ENCODE assay signal across 29 mouse cellular contexts in genomic region chr14:19774036-19774628, GRCm38 (mm10). TPM values are rescaled to one million over a fixed set of nuclear protein-coding genes. Genes with fewer than 3 reads are reported as not detected.
A peak's percentile ranks its signal among the peaks of the same experiment; 100 is the strongest.
DNase-seq lines count a peak whose midpoint lies in the region; ATAC-seq lines count a peak whose summit lies in the region.
"Had no signal": no experiment of that assay in that cellular context is flagged by ENCODE, and none has a peak within 500 bp of the region (broad histone marks: within the 10 kb centered on the region; RNA-seq: fewer than 3 reads in every experiment).

No protein-coding gene starts in this region.

- H3K27me3 ChIP-seq in heart, embryonic 11.5 days (ENCODE audit: control insufficient read depth, insufficient read depth, low read length): no peaks in the 10 kb centered on the region
- no peaks in the 10 kb centered on the region for H3K27me3 ChIP-seq in heart, embryonic 16.5 days (ENCODE audit: control insufficient read depth, insufficient read depth, low read length)
- H3K27me3 ChIP-seq in midbrain, embryonic 11.5 days (ENCODE audit: control insufficient read depth, insufficient read depth, low read length): no peaks in the 10 kb centered on the region
- H3K27me3 ChIP-seq in midbrain, embryonic 10.5 days (ENCODE audit: low read depth, poor library complexity, severe bottlenecking): no peaks in the 10 kb centered on the region
- H3K27me3 ChIP-seq: hindbrain, embryonic 12.5 days; liver, embryonic 12.5 days; midbrain, embryonic 13.5 days; neural tube, embryonic 13.5 days had no signal

- no peak overlapping the region for H3K9ac ChIP-seq in heart, embryonic 11.5 days (ENCODE audit: low read depth, low read length)
- no peak overlapping the region for H3K9ac ChIP-seq in heart, embryonic 16.5 days (ENCODE audit: low read length)
- H3K9ac ChIP-seq in midbrain, embryonic 11.5 days (ENCODE audit: low read length): no peak overlapping the region
- H3K9ac ChIP-seq: hindbrain, embryonic 12.5 days; liver, embryonic 12.5 days; liver, postnatal 0 days; midbrain, embryonic 13.5 days; neural tube, embryonic 13.5 days had no signal

- peak overlapping the region; percentile 43 for H3K4me2 ChIP-seq in heart, embryonic 11.5 days
- peak overlapping the region; percentile 29 for H3K4me2 ChIP-seq in heart, embryonic 16.5 days (ENCODE audit: low read depth, low read length)
- no peak overlapping the region for H3K4me2 ChIP-seq in midbrain, embryonic 11.5 days
- H3K4me2 ChIP-seq: hindbrain, embryonic 12.5 days; liver, embryonic 12.5 days; midbrain, embryonic 13.5 days; neural tube, embryonic 13.5 days had no signal

- 28% methylated on average over 13 of the region's 13 CpGs for WGBS in heart, embryonic 11.5 days (ENCODE audit: insufficient replicate concordance)
- 36% methylated on average over 13 of the region's 13 CpGs for WGBS in heart, embryonic 16.5 days
- WGBS in midbrain, embryonic 11.5 days: 80% methylated on average over 13 of the region's 13 CpGs
- 79% methylated on average over 13 of the region's 13 CpGs for WGBS in midbrain, embryonic 10.5 days

- DNase-seq in heart, postnatal 36 days: no peak
- no peak for DNase-seq in heart, postnatal 4 days
- peak; percentile 51 for DNase-seq in midbrain, embryonic 11.5 days (ENCODE audit: low spot score, missing footprints)
- no peak for DNase-seq in midbrain, embryonic 10.5 days (ENCODE audit: low spot score)
- peak; percentile 24 for DNase-seq in yolk sac, embryonic 10.5 days (ENCODE audit: low spot score)
- DNase-seq in testis, postnatal 14 days (ENCODE audit: low spot score): no peak
- DNase-seq: adrenal gland, adult 2 months; adrenal gland, postnatal 36 days; B cell, adult 2 months; cerebellum, adult 18-20 months; cerebellum, postnatal 10 days; gastrocnemius, postnatal 25 days; kidney, adult 9 months; kidney, postnatal 10 days; layer of hippocampus, postnatal 36 days; liver, postnatal 0 days; lung, postnatal 14 days; right cerebral cortex, postnatal 4 days; thymus, adult 2 months had no signal

- intact Hi-C loops in heart, postnatal 36 days (cut with DNase I): no loop called here

- H3K36me3 ChIP-seq in heart, embryonic 11.5 days (ENCODE audit: control insufficient read depth, insufficient read depth, low read length): peaks cover 2% of the 10 kb centered on the region; the same call in 1 of the 2 replicates
- H3K36me3 ChIP-seq in heart, embryonic 16.5 days (ENCODE audit: control insufficient read depth, insufficient read depth): peaks cover 11% of the 10 kb centered on the region
- H3K36me3 ChIP-seq in midbrain, embryonic 11.5 days (ENCODE audit: control insufficient read depth, insufficient read depth, low read length): no peaks in the 10 kb centered on the region
- H3K36me3 ChIP-seq in midbrain, embryonic 10.5 days: 0 out of 2 replicates have a peak, but pooled peaks cover 3% of the 10 kb centered on the region
- H3K36me3 ChIP-seq: hindbrain, embryonic 12.5 days; midbrain, embryonic 13.5 days; neural tube, embryonic 13.5 days had no signal

- H3K4me1 ChIP-seq in heart, embryonic 11.5 days (ENCODE audit: control insufficient read depth, insufficient read depth, low read length): peaks cover 37% of the 10 kb centered on the region
- peaks cover 35% of the 10 kb centered on the region for H3K4me1 ChIP-seq in heart, embryonic 16.5 days (ENCODE audit: control insufficient read depth, insufficient read depth, low read length)
- no peaks in the 10 kb centered on the region; the same call in 1 of the 2 replicates for H3K4me1 ChIP-seq in midbrain, embryonic 11.5 days (ENCODE audit: control insufficient read depth, insufficient read depth, low read length)
- peaks cover 21% of the 10 kb centered on the region for H3K4me1 ChIP-seq in midbrain, embryonic 10.5 days
- H3K4me1 ChIP-seq: midbrain, embryonic 13.5 days had no signal

- H3K9me3 ChIP-seq in heart, embryonic 11.5 days (replicated peaks; ENCODE audit: control insufficient read depth, low read length): no peaks in the 10 kb centered on the region
- H3K9me3 ChIP-seq in heart, embryonic 16.5 days (replicated peaks; ENCODE audit: control insufficient read depth, low read length): no peaks in the 10 kb centered on the region; the same call in 1 of the 2 replicates
- no peaks in the 10 kb centered on the region for H3K9me3 ChIP-seq in midbrain, embryonic 11.5 days (ENCODE audit: control insufficient read depth, low read length)
- no peaks in the 10 kb centered on the region for H3K9me3 ChIP-seq in midbrain, embryonic 10.5 days (replicated peaks)
- H3K9me3 ChIP-seq: hindbrain, embryonic 12.5 days; liver, embryonic 12.5 days; midbrain, embryonic 13.5 days; neural tube, embryonic 13.5 days had no signal

- no peak overlapping the region for H3K4me3 ChIP-seq in heart, embryonic 11.5 days (ENCODE audit: low read depth, low read length)
- no peak overlapping the region for H3K4me3 ChIP-seq in heart, embryonic 16.5 days (ENCODE audit: low read length)
- H3K4me3 ChIP-seq in midbrain, embryonic 11.5 days (ENCODE audit: low read depth, low read length): no peak overlapping the region
- H3K4me3 ChIP-seq in midbrain, embryonic 10.5 days: no peak overlapping the region
- H3K4me3 ChIP-seq: hindbrain, embryonic 12.5 days; liver, embryonic 12.5 days; midbrain, embryonic 13.5 days; neural tube, embryonic 13.5 days had no signal

- 0 out of 2 replicates have a peak, but pooled peaks have one; percentile 31 for ATAC-seq in heart, embryonic 11.5 days (replicated peaks; ENCODE audit: insufficient number of reproducible peaks, low FRiP score, low TSS enrichment)
- ATAC-seq in heart, embryonic 16.5 days (replicated peaks; ENCODE audit: extremely low read depth, insufficient read depth, low FRiP score): no peak
- no peak for ATAC-seq in midbrain, embryonic 11.5 days (ENCODE audit: low FRiP score)
- ATAC-seq: activated CD4-positive, CD25-positive, alpha-beta regulatory T cell, adult 4 months; forebrain, embryonic 14.5 days; intestine, embryonic 16.5 days; liver, embryonic 12.5 days; liver, postnatal 0 days; midbrain, embryonic 13.5 days had no signal

- H3K27ac ChIP-seq in heart, embryonic 11.5 days (ENCODE audit: low read depth, low read length): peak overlapping the region; percentile 37; the same call in 1 of the 2 replicates
- H3K27ac ChIP-seq in heart, embryonic 16.5 days (ENCODE audit: low read length): peak overlapping the region; percentile 5; the same call in 1 of the 2 replicates
- H3K27ac ChIP-seq in midbrain, embryonic 11.5 days (ENCODE audit: low read depth, low read length): no peak overlapping the region
- no peak overlapping the region for H3K27ac ChIP-seq in midbrain, embryonic 10.5 days (replicated peaks)
- H3K27ac ChIP-seq: hindbrain, embryonic 12.5 days; liver, embryonic 12.5 days; midbrain, embryonic 13.5 days; neural tube, embryonic 13.5 days; stomach, postnatal 0 days had no signal

RNA-seq across cellular contexts. Expression of gene Nid2, which starts 23.1 kb away (rescaled TPM):
- polyA plus RNA-seq in heart, embryonic 11.5 days (2014; fragmentation: Nextera tagmentation; extraction: Ambion mirVana): 146 and 178 TPM in 2 replicates
- 10 to 100 TPM; 35.0 to 36.3 TPM for total RNA-seq in heart, postnatal 36 days (2021)
- 89.5 and 108 TPM in 2 replicates for polyA plus RNA-seq in heart, embryonic 16.5 days (2015; fragmentation: Nextera tagmentation; extraction: Ambion mirVana)
- 100 to 1,000 TPM; 118 to 125 TPM for total RNA-seq in heart, postnatal 4 days (2021)
- polyA plus RNA-seq in midbrain, embryonic 11.5 days (2014; fragmentation: Nextera tagmentation; extraction: Ambion mirVana): 30.0 and 32.2 TPM in 2 replicates
- 41.0 and 41.6 TPM in 2 replicates for polyA plus RNA-seq in midbrain, embryonic 10.5 days (2016; fragmentation: Nextera tagmentation; extraction: Ambion mirVana)

RNA-seq across cellular contexts. Expression of gene Rtraf, which starts 49.5 kb away (rescaled TPM):
- 188 and 199 TPM in 2 replicates for polyA plus RNA-seq in heart, embryonic 11.5 days (2014; fragmentation: Nextera tagmentation; extraction: Ambion mirVana)
- total RNA-seq in heart, postnatal 36 days (2021): 10 to 100 TPM; 71.0 to 75.8 TPM
- polyA plus RNA-seq in heart, embryonic 16.5 days (2015; fragmentation: Nextera tagmentation; extraction: Ambion mirVana): 149 and 156 TPM in 2 replicates
- total RNA-seq in heart, postnatal 4 days (2021): 10 to 100 TPM; 83.7 to 84.1 TPM
- 277 and 280 TPM in 2 replicates for polyA plus RNA-seq in midbrain, embryonic 11.5 days (2014; fragmentation: Nextera tagmentation; extraction: Ambion mirVana)
- polyA plus RNA-seq in midbrain, embryonic 10.5 days (2016; fragmentation: Nextera tagmentation; extraction: Ambion mirVana): 221 and 237 TPM in 2 replicates

Comparison
In these comparisons a context has a peak if more than half of its experiments do, and no peak if none do; other contexts are left out.
1. DNase-seq: peak in midbrain, embryonic 11.5 days (single experiment) and yolk sac, embryonic 10.5 days (single experiment); none in heart, postnatal 36 days (0 of 2), heart, postnatal 4 days (single experiment), midbrain, embryonic 10.5 days (single experiment) and testis, postnatal 14 days (single experiment).
2. H3K27ac ChIP-seq: peak in heart, embryonic 11.5 days (single experiment) and heart, embryonic 16.5 days (single experiment); none in midbrain, embryonic 11.5 days (single experiment) and midbrain, embryonic 10.5 days (single experiment).